Mouse (Mus musculus) embryonic facial prominence, embryonic 15.5 days (tissue): Measurements from ENCODE around the gene Dusp7. TPM values are rescaled to one million over a fixed set of nuclear protein-coding genes. Genes with fewer than 3 reads are reported as not detected.

Source experiments
- polyA plus RNA-seq: library from polyadenylated mRNA; unstranded; fragments of >200 nt; fragmentation: Nextera tagmentation; extraction: Ambion mirVana; gene quantifications from 2 replicates; pipeline ENCODE4 v1.2.1, GENCODE M21; 2015

Gene Dusp7
- polyA plus RNA-seq, 1 experiment from 2014 or later = 42.3 TPM

Other genes starting within 250 kb of the Dusp7 start
- 2.9 and 3.0 TPM in 2 replicates for gene Glyctk, start 210.5 kb upstream of the Dusp7 start, polyA plus RNA-seq
- gene Wdr82, start 197.7 kb upstream of the Dusp7 start, polyA plus RNA-seq = 22.3 and 24.2 TPM in 2 replicates
- 55.8 and 57.1 TPM in 2 replicates for gene Ppm1m, start 168.9 kb upstream of the Dusp7 start, polyA plus RNA-seq
- 57.2 and 64.1 TPM in 2 replicates for gene Twf2, start 165.5 kb upstream of the Dusp7 start, polyA plus RNA-seq
- 0.07 and 0.28 TPM in 2 replicates for gene Tlr9, start 146.0 kb upstream of the Dusp7 start, polyA plus RNA-seq
- 107 and 109 TPM in 2 replicates for gene Alas1, start 120.0 kb upstream of the Dusp7 start, polyA plus RNA-seq
- gene Poc1a, start 87.6 kb upstream of the Dusp7 start, polyA plus RNA-seq = 22.4 and 32.8 TPM in 2 replicates
- 943 and 957 TPM in 2 replicates for gene Rpl29, start 60.8 kb downstream of the Dusp7 start, polyA plus RNA-seq
- gene Acy1, start 69.7 kb downstream of the Dusp7 start, polyA plus RNA-seq = 40.6 and 43.7 TPM in 2 replicates
- 34.7 and 44.1 TPM in 2 replicates for gene Abhd14b, start 78.8 kb downstream of the Dusp7 start, polyA plus RNA-seq
- gene Abhd14a, start 79.0 kb downstream of the Dusp7 start, polyA plus RNA-seq = 75.6 and 87.0 TPM in 2 replicates
- 115 and 117 TPM in 2 replicates for gene Pcbp4, start 84.7 kb downstream of the Dusp7 start, polyA plus RNA-seq
- 0.57 and 0.64 TPM in 2 replicates for gene Gpr62, start 97.3 kb downstream of the Dusp7 start, polyA plus RNA-seq
- 44.2 and 44.9 TPM in 2 replicates for gene Rrp9, start 107.3 kb downstream of the Dusp7 start, polyA plus RNA-seq
- 6.8 and 8.5 TPM in 2 replicates for gene Parp3, start 108.3 kb downstream of the Dusp7 start, polyA plus RNA-seq
- gene Iqcf1, start 131.3 kb downstream of the Dusp7 start, polyA plus RNA-seq = not detected in 2 replicates
- not detected in 2 replicates for gene Iqcf5, start 145.9 kb downstream of the Dusp7 start, polyA plus RNA-seq
- not detected in 2 replicates for gene Iqcf3, start 193.0 kb downstream of the Dusp7 start, polyA plus RNA-seq
- gene Iqcf4, start 202.4 kb downstream of the Dusp7 start, polyA plus RNA-seq = not detected in 2 replicates